Mouse (Mus musculus) fibroblast of lung, adult 2 months (primary cell): ENCODE measurements around the gene Calcb.
"Not testable (repeated sequence)": the region's sequence is repeated elsewhere in the genome, so short reads cannot be mapped to it uniquely, and the experiment has no call there.

Source experiments
- DNase-seq: peaks from one replicate; pipeline ENCODE4 v3.0.0-alpha.2; 2011; ENCODE audit warnings: low read depth

The Calcb gene

DNA sequence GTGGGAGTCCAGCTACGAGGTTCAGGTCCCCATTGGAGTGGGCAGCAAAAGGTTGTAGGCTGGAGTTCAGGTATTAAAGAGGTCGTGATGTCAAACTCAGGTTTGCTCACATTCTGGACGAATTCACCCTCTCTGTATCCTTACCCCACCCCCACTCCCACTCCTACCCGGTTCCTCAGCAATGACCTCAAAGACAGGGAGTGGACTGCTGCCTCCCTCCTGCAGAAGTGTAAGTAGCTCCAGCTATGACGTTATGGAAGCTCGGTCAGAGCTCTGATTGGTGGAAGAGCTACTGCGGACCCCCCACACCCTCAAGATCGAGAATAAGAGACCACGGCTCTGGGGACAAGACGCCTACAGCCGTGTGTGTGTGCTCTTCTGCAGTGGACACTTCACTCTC lies at the start of gene Calcb:
TSS of gene Calcb (plus strand) at position 344 of the 400 bp plus-strand sequence.
- DNase-seq: no peak

DNA sequence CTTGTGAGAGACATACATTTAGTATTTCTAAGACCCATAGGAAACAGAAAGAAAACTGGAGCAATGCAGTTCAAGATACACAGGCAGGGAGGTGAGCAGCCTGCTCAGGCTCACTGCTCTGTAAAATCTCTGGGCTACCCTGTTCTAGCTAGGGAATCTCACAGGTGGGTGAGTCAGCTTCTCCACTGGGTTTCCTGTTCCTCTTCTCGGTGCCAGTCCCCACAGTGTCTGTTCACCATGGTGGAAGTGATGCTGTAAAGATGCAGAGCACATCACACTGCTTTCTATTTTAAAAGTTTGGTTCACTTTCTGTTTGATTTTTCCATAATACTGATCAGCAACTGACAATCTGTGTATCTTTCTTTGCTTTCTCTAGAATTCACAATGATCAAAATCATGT lies 47.0 kb upstream of the Calcb start:
- DNase-seq: no peak

- no peak for DNase-seq
These were observed 45.7 kb upstream of the Calcb start for GRCm38 (mm10) chr7:114672697-114673096.

GRCm38 (mm10) chr7:114692339-114692738 lies 26.1 kb upstream of the Calcb start:
- no peak for DNase-seq

GRCm38 (mm10) chr7:114700871-114701270 lies 17.6 kb upstream of the Calcb start:
- no peak for DNase-seq

DNA sequence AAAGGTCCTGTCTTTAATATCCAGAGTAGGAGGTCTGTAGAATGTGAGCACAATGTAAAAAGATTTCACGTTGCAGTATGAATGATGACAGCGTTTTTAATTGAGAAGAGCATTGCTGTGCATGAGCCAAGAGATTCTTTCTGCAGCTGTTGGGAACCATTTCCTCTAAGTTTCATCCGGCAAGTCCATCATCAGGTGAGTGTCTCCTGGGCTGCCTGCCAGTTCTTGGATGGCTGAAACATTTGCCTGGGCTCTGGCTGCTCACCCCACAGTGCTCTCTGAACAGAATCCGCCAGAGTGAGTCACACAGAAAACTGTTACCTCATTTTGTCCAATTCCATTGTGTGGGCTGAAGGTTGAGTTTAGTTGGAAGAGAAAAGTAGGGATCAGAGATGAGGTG lies 11.7 kb upstream of the Calcb start:
- no peak for DNase-seq

- no peak for DNase-seq
These were observed 11.0 kb upstream of the Calcb start for GRCm38 (mm10) chr7:114707398-114707797.

DNA sequence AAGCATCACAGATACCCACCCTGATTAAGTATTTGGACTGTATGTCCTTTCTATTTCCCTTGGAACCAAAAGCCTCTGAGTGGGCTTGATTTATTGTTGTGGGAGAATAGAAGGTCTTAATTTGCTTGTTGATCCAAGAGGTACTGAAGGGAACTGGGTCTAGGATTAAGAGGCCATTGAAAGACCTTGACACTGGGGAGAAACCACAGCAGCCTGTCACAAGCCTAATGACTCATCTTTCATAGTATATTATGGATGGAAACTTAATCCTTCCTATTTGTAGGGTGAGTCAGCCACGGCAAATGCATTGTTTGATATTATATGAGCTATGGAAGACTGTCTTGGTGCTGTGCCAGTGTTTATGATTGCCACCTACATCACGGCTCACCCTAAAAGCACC lies 8.0 kb upstream of the Calcb start:
- no peak for DNase-seq

DNA sequence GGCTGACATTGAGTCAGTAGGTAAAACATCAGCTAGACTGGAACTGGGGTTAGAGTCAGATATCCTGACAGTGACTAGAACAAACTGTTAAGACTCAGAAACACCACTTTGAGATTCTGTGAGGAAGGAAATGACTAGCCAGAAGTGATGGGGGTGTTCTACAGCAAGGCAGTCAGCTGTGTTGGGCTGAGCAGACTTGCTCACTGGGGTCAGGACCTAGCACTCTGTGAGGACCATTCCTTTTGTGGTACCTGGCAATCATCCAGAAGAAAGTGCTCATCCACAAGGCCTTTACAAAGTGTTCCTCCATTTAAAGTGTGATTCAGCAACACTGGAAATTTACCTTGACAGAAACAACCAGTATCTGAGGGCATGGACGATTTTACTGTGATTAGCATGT lies 5.9 kb upstream of the Calcb start:
- no peak for DNase-seq

DNA sequence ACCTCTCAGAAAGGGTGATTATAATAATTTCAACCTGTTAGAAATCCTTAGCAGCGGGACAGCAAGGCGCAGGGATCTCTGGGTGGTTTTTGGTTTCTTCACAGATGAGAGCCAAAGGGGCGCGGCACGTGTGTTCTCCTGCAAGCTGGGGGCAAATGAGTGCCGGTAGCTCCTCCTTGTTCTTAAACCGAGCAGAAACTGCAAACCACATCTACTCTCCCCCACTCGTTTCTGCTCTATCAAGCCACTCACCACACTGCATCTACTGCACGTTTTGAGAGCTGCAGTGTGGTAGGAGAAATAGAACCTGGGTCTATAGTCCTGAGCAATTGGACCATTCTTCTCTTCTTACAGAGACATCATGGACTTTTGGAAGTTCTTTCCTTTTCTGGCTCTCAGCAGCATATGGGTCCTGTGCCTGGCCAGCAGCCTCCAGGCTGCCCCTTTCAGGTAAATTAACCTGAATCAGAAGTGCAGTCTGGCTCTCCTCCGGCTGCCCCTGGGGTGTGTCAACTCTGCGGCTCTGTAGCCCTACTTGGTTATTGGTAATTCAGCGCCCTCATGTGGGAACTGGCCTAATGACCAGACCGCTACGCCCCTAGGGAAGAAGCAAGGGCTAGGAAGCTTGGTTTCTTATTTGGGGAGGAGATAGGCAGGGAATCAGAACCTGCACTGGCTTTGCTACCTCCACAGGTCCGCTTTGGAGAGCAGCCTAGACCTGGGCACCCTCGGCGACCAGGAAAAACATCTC lies 1.1 kb downstream of the Calcb start:
- DNase-seq: no peak

- not testable (repeated sequence) for DNase-seq
These were observed 11.3 kb downstream of the Calcb start for GRCm38 (mm10) chr7:114729696-114730095.

GRCm38 (mm10) chr7:114731175-114731574 lies 12.7 kb downstream of the Calcb start:
- no peak for DNase-seq

- DNase-seq: not testable (repeated sequence)
These were observed 13.3 kb downstream of the Calcb start for GRCm38 (mm10) chr7:114731700-114732099.

DNA sequence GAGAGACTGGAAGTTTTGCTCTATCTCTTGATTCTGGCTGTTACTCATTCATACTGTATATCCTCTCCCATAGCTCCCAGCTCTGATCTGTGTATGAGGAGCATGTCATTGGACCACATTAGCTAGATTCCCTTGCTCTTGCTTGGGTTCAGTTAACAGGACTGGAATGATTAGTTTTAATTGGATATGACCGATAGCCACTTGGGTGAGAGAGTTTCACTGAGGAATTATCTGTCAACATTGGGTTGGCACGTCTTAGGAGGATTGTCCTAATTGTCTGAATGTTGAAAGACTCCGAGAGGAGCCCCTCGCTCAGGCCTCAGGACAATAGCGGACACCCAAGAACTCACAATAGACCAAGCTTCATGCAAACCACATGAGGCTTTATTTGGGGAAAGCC lies 17.8 kb downstream of the Calcb start:
- no peak for DNase-seq

GRCm38 (mm10) chr7:114738166-114738565 lies 19.7 kb downstream of the Calcb start:
- DNase-seq: no peak

- no peak for DNase-seq
These were observed 22.1 kb downstream of the Calcb start for GRCm38 (mm10) chr7:114740360-114741165.

DNA sequence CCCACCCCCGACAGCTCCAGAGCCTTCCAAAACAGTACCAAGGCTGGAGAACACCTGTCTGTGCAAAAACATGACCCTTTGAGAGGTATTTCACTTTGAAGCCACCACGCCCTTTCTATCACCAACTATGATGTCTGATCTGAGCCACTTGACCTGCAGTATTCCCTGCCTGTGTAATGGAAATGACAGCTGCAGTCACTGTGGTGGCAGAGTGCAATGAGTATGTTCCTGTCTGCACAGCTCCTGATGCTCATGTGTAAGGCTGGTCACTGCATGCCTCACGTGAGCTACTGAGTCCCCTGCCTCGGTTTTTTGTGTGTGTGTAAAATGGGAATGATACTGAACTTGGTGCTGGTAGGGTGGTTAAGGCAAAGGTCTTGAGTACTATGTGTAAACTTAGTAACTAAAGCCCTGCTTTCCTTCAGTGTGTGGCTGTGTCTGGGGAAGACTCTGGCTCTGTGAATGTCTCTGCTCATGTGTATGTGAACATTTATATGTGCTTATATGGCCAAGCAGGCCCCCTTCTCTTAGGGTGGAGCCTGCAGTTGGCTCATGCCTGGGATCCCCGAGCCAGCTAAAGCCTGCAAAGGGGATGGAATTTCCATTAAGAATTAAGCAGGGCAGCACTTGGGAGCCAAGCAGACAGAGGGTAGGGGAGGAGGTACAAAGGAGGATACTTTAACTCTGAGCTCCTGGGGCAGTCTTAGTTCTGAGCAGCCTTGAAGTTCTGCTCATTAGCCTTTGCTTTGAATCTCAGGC lies 24.8 kb downstream of the Calcb start, which contains the start of gene Insc:
TSS of gene Insc (plus strand) at position 673 of the 759 bp plus-strand sequence.
- DNase-seq: no peak

DNA sequence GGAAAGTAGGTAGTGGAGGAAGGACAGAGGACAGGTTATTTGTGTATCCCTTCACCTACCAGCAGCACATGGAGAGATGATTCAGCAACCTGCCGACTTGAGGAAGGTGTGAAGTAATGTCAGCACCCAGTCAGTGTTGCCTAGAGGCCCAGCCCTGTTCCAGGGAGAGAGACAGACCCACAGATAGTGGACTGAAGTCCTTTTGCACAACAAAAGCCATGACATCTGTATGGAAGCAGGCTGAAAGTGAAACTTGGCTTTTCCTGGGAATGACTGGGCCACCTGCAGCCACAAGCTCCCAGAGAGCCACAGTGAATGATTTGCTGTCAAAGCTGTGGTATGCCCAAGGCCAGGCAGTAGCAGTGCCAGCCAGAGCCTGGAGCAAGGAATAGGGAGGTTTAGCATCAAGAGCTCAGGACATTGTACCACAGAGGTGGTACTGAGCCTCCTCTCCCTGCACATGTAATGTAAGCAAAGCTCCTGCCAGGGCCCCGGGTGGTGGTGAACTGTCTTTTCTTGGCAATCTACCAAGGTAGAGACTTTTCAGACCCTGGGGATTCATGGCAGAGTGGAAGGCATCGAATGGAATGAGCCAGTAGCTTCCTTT lies 26.3 kb downstream of the Calcb start:
- no peak for DNase-seq

DNA sequence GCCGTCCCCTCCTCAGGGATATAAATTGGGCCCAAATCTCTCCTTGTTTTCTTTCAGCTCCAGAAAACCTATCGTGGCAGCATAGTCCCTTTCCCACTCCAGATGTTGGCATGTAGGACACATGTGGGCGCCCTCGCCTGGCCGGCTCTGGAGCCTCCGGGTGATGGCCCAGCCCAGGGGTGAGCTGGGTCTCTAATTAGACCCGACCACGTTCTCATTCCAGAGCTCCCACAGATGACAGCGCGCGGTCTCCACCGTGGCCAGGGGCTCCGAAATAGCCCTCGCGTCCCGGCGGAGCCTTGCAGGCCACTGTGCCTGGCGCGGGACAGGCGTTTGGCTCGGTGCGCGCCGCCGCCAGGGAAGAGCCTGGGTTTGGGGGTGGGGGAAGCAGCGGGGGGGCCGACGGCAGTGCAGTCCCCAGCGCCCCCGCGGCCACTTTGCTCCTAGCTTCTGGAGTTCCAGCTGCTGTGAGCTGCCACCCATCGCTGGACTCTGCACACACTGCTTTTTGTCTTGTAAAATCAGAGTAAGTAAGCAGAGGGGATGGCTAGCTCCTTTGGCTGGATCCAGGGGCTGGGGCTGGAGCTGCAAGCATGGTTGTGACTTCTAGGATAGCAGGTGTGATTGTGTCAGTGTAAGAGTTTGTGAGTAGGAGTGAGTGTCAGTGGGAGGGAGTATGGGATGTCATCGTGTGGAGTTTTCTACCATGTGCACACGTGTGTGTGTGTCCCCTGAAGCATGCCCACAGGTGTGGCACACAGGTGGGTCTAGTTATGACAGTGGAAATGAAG lies 27.2 kb downstream of the Calcb start:
- no peak for DNase-seq

- no peak for DNase-seq
These were observed 29.2 kb downstream of the Calcb start for GRCm38 (mm10) chr7:114747596-114747995.

GRCm38 (mm10) chr7:114748239-114748638 lies 29.8 kb downstream of the Calcb start:
- DNase-seq: no peak
